Comparison of ENCODE assay signal across 10 mouse cellular contexts in the genomic region with DNA sequence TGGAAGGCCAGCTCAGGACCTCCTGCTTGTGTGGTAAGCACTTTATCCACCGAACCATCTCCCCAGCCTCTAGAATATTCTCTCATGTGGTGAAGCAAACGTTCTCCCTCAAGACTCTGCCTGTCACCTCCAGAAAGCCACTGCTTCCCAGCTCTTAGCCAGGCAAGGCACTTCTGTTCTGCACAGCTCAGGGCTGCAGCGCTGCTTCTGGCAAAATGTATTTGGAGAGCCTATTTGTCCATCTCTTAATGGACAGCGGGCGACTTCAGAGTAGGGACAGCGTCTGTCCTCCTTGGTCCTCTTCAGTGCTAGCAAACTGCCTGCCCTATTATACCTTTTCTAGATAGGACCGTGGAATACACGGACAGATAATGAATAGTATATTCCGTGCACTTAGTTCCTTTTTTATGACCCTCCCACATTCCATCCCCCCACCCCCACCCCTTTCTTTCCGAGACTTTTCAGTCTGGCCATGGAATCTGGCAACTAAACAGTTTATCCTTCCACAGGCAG. TPM values are rescaled to one million over a fixed set of nuclear protein-coding genes. Genes with fewer than 3 reads are reported as not detected.
DNase-seq lines count a peak whose midpoint lies in the region; ATAC-seq lines count a peak whose summit lies in the region.
"Had no signal": no experiment of that assay in that cellular context is flagged by ENCODE, and none has a peak within 500 bp of the region (broad histone marks: within the 10 kb centered on the region; RNA-seq: fewer than 3 reads in every experiment).

No protein-coding gene starts in this region.

- DNase-seq in lung, postnatal 4 days: no peak
- no peak for DNase-seq in ovary, adult 18-20 months (ENCODE audit: low spot score)
- DNase-seq: heart, adult 18-20 months; thymus, adult 18-20 months had no signal

- H3K36me3 ChIP-seq in hindbrain, embryonic 13.5 days: no peaks in the 10 kb centered on the region
- no peaks in the 10 kb centered on the region for H3K36me3 ChIP-seq in hindbrain, embryonic 12.5 days
- no peaks in the 10 kb centered on the region for H3K36me3 ChIP-seq in lung, embryonic 16.5 days (ENCODE audit: control insufficient read depth, insufficient read depth, low read length)
- H3K36me3 ChIP-seq in intestine, embryonic 15.5 days: no peaks in the 10 kb centered on the region
- no peaks in the 10 kb centered on the region for H3K36me3 ChIP-seq in stomach, embryonic 14.5 days (ENCODE audit: control insufficient read depth, insufficient read depth, low read length)
- no peaks in the 10 kb centered on the region for H3K36me3 ChIP-seq in heart, embryonic 11.5 days (ENCODE audit: control insufficient read depth, insufficient read depth, low read length)

- H3K9me3 ChIP-seq in hindbrain, embryonic 13.5 days: 0 out of 2 replicates have a peak, but pooled peaks cover 9% of the 10 kb centered on the region
- no peaks in the 10 kb centered on the region for H3K9me3 ChIP-seq in hindbrain, embryonic 12.5 days (replicated peaks)
- H3K9me3 ChIP-seq in lung, embryonic 16.5 days (ENCODE audit: control insufficient read depth, low read length): peaks cover 8% of the 10 kb centered on the region; the same call in 1 of the 2 replicates
- no peaks in the 10 kb centered on the region for H3K9me3 ChIP-seq in intestine, embryonic 15.5 days
- H3K9me3 ChIP-seq in stomach, embryonic 14.5 days (ENCODE audit: control insufficient read depth, low read depth, low read length): no peaks in the 10 kb centered on the region
- H3K9me3 ChIP-seq in heart, embryonic 11.5 days (replicated peaks; ENCODE audit: control insufficient read depth, low read length): no peaks in the 10 kb centered on the region

- H3K4me3 ChIP-seq in hindbrain, embryonic 13.5 days: no peak overlapping the region
- no peak overlapping the region for H3K4me3 ChIP-seq in hindbrain, embryonic 12.5 days
- no peak overlapping the region for H3K4me3 ChIP-seq in lung, embryonic 16.5 days (ENCODE audit: low read length)
- H3K4me3 ChIP-seq in intestine, embryonic 15.5 days (replicated peaks): no peak overlapping the region
- no peak overlapping the region for H3K4me3 ChIP-seq in stomach, embryonic 14.5 days (ENCODE audit: low read depth, low read length)
- no peak overlapping the region for H3K4me3 ChIP-seq in heart, embryonic 11.5 days (ENCODE audit: low read depth, low read length)

- peak; percentile 55; the same call in 1 of the 2 replicates for ATAC-seq in hindbrain, embryonic 13.5 days (ENCODE audit: low FRiP score)
- ATAC-seq in hindbrain, embryonic 12.5 days (ENCODE audit: low FRiP score): no peak
- peak; percentile 18 for ATAC-seq in lung, embryonic 16.5 days (ENCODE audit: low read depth)
- ATAC-seq in intestine, embryonic 15.5 days: 0 out of 2 replicates have a peak, but pooled peaks have one; percentile 24
- no peak for ATAC-seq in stomach, embryonic 14.5 days (ENCODE audit: insufficient number of reproducible peaks, insufficient read depth, low FRiP score, low read depth)
- no peak for ATAC-seq in heart, embryonic 11.5 days (replicated peaks; ENCODE audit: insufficient number of reproducible peaks, low FRiP score, low TSS enrichment)

- WGBS in hindbrain, embryonic 13.5 days: 70% methylated on average over 10 of the region's 10 CpGs
- WGBS in hindbrain, embryonic 12.5 days: 78% methylated on average over 10 of the region's 10 CpGs
- 47% methylated on average over 10 of the region's 10 CpGs for WGBS in lung, embryonic 16.5 days
- 36% methylated on average over 10 of the region's 10 CpGs for WGBS in intestine, embryonic 15.5 days
- WGBS in stomach, embryonic 14.5 days: 50% methylated on average over 10 of the region's 10 CpGs
- 72% methylated on average over 10 of the region's 10 CpGs for WGBS in heart, embryonic 11.5 days (ENCODE audit: insufficient replicate concordance)

- peak overlapping the region; percentile 67 for H3K27ac ChIP-seq in hindbrain, embryonic 13.5 days
- H3K27ac ChIP-seq in hindbrain, embryonic 12.5 days: no peak overlapping the region
- peak overlapping the region; percentile 12; the same call in 1 of the 2 replicates for H3K27ac ChIP-seq in lung, embryonic 16.5 days (ENCODE audit: low read length)
- peak overlapping the region; percentile 36; the same call in 1 of the 2 replicates for H3K27ac ChIP-seq in intestine, embryonic 15.5 days
- H3K27ac ChIP-seq in stomach, embryonic 14.5 days (ENCODE audit: low read length): no peak overlapping the region; the same call in 1 of the 2 replicates
- H3K27ac ChIP-seq in heart, embryonic 11.5 days (ENCODE audit: low read depth, low read length): no peak overlapping the region

- no peak overlapping the region; the same call in 1 of the 2 replicates for H3K9ac ChIP-seq in hindbrain, embryonic 13.5 days
- no peak overlapping the region for H3K9ac ChIP-seq in hindbrain, embryonic 12.5 days
- H3K9ac ChIP-seq in lung, embryonic 16.5 days (ENCODE audit: low read length): no peak overlapping the region
- H3K9ac ChIP-seq in intestine, embryonic 15.5 days: no peak overlapping the region
- H3K9ac ChIP-seq in stomach, embryonic 14.5 days (replicated peaks; ENCODE audit: low read depth, low read length): no peak overlapping the region
- H3K9ac ChIP-seq in heart, embryonic 11.5 days (ENCODE audit: low read depth, low read length): no peak overlapping the region

- peaks cover 15% of the 10 kb centered on the region for H3K4me1 ChIP-seq in hindbrain, embryonic 13.5 days (replicated peaks)
- peaks cover 10% of the 10 kb centered on the region; the same call in 1 of the 2 replicates for H3K4me1 ChIP-seq in hindbrain, embryonic 12.5 days
- H3K4me1 ChIP-seq in lung, embryonic 16.5 days (replicated peaks; ENCODE audit: control insufficient read depth, insufficient read depth, low read length): peaks cover 8% of the 10 kb centered on the region
- H3K4me1 ChIP-seq in intestine, embryonic 15.5 days (replicated peaks): peaks cover 18% of the 10 kb centered on the region; the same call in 1 of the 2 replicates
- peaks cover 8% of the 10 kb centered on the region for H3K4me1 ChIP-seq in stomach, embryonic 14.5 days (ENCODE audit: control insufficient read depth, insufficient read depth, low read length)
- H3K4me1 ChIP-seq in heart, embryonic 11.5 days (ENCODE audit: control insufficient read depth, insufficient read depth, low read length): no peaks in the 10 kb centered on the region

- no peaks in the 10 kb centered on the region for H3K27me3 ChIP-seq in hindbrain, embryonic 13.5 days
- H3K27me3 ChIP-seq in hindbrain, embryonic 12.5 days: no peaks in the 10 kb centered on the region
- no peaks in the 10 kb centered on the region for H3K27me3 ChIP-seq in lung, embryonic 16.5 days (ENCODE audit: control insufficient read depth, insufficient read depth, low read depth, low read length)
- H3K27me3 ChIP-seq in intestine, embryonic 15.5 days (replicated peaks): no peaks in the 10 kb centered on the region
- H3K27me3 ChIP-seq in stomach, embryonic 14.5 days (ENCODE audit: control insufficient read depth, insufficient read depth, low read length): no peaks in the 10 kb centered on the region
- H3K27me3 ChIP-seq in heart, embryonic 11.5 days (ENCODE audit: control insufficient read depth, insufficient read depth, low read length): no peaks in the 10 kb centered on the region

- 0 out of 2 replicates have a peak overlapping the region, but pooled peaks have one; percentile 8 for H3K4me2 ChIP-seq in hindbrain, embryonic 13.5 days
- no peak overlapping the region for H3K4me2 ChIP-seq in hindbrain, embryonic 12.5 days (replicated peaks)
- H3K4me2 ChIP-seq in lung, embryonic 16.5 days (ENCODE audit: low read depth, low read length): peak overlapping the region; percentile 19
- peak overlapping the region; percentile 14; the same call in 1 of the 2 replicates for H3K4me2 ChIP-seq in intestine, embryonic 15.5 days (replicated peaks)
- 0 out of 2 replicates have a peak overlapping the region, but pooled peaks have one; percentile 11 for H3K4me2 ChIP-seq in stomach, embryonic 14.5 days (replicated peaks; ENCODE audit: low read depth, low read length)
- H3K4me2 ChIP-seq in heart, embryonic 11.5 days: no peak overlapping the region

RNA-seq across cellular contexts. Expression of gene Bco1, which starts 1.5 kb away (rescaled TPM):
- polyA plus RNA-seq in hindbrain, embryonic 13.5 days (2015; fragmentation: Nextera tagmentation; extraction: Ambion mirVana): 0.21 and 0.27 TPM in 2 replicates
- polyA plus RNA-seq in hindbrain, embryonic 12.5 days (2016; fragmentation: Nextera tagmentation; extraction: Ambion mirVana): 0.17 and 0.33 TPM in 2 replicates
- 0.40 and 0.44 TPM in 2 replicates for polyA plus RNA-seq in lung, embryonic 16.5 days (2015; fragmentation: Nextera tagmentation; extraction: Ambion mirVana)
- 1.2 and 1.4 TPM in 2 replicates for polyA plus RNA-seq in intestine, embryonic 15.5 days (2015; fragmentation: Nextera tagmentation; extraction: Ambion mirVana)
- polyA plus RNA-seq in stomach, embryonic 14.5 days (2014; fragmentation: Nextera tagmentation; extraction: Ambion mirVana): 0.38 and 0.82 TPM in 2 replicates
- polyA plus RNA-seq in heart, embryonic 11.5 days (2014; fragmentation: Nextera tagmentation; extraction: Ambion mirVana): 0.08 and 0.49 TPM in 2 replicates

RNA-seq across cellular contexts. Expression of gene Pkd1l2, which starts 14.9 kb away (rescaled TPM):
- 0.03 TPM in 1 of 2 replicates, not detected in the other for polyA plus RNA-seq in hindbrain, embryonic 13.5 days (2015; fragmentation: Nextera tagmentation; extraction: Ambion mirVana)
- polyA plus RNA-seq in hindbrain, embryonic 12.5 days (2016; fragmentation: Nextera tagmentation; extraction: Ambion mirVana): not detected in 2 replicates
- not detected in 2 replicates for polyA plus RNA-seq in lung, embryonic 16.5 days (2015; fragmentation: Nextera tagmentation; extraction: Ambion mirVana)
- polyA plus RNA-seq in intestine, embryonic 15.5 days (2015; fragmentation: Nextera tagmentation; extraction: Ambion mirVana): 0.21 TPM in 1 of 2 replicates, not detected in the other
- not detected in 2 replicates for polyA plus RNA-seq in stomach, embryonic 14.5 days (2014; fragmentation: Nextera tagmentation; extraction: Ambion mirVana)
- polyA plus RNA-seq in heart, embryonic 11.5 days (2014; fragmentation: Nextera tagmentation; extraction: Ambion mirVana): 0.03 TPM in 1 of 2 replicates, not detected in the other

Comparison
In these comparisons a context has a peak if more than half of its experiments do, and no peak if none do; other contexts are left out.
1. ATAC-seq: peak in hindbrain, embryonic 13.5 days (single experiment), lung, embryonic 16.5 days (single experiment) and intestine, embryonic 15.5 days (single experiment); none in hindbrain, embryonic 12.5 days (single experiment), stomach, embryonic 14.5 days (single experiment) and heart, embryonic 11.5 days (single experiment).
2. H3K27ac ChIP-seq: peak in hindbrain, embryonic 13.5 days (single experiment), lung, embryonic 16.5 days (single experiment) and intestine, embryonic 15.5 days (single experiment); none in hindbrain, embryonic 12.5 days (single experiment), stomach, embryonic 14.5 days (single experiment) and heart, embryonic 11.5 days (single experiment).
3. H3K4me2 ChIP-seq: peak in hindbrain, embryonic 13.5 days (single experiment), lung, embryonic 16.5 days (single experiment), intestine, embryonic 15.5 days (single experiment) and stomach, embryonic 14.5 days (single experiment); none in hindbrain, embryonic 12.5 days (single experiment) and heart, embryonic 11.5 days (single experiment).